Mouse (Mus musculus): Measurements from ENCODE around the gene 4930407I10Rik. TPM values are rescaled to one million over a fixed set of nuclear protein-coding genes. Genes with fewer than 3 reads are reported as not detected.

4930407I10Rik gene
- polyA plus RNA-seq, 2 experiments: 0.06 TPM; not detected in 1

- Histone ChIP-seq H3K27me3 (ENCODE audit: control insufficient read depth, insufficient read depth, low read length) (no peaks in the 10 kb centered on the region), H3K4me2 (replicated peaks; ENCODE audit: low read depth, low read length, severe bottlenecking) (no peak overlapping the region), H3K27ac (replicated peaks; ENCODE audit: low read depth, low read length) (no peak overlapping the region), H3K36me3 (ENCODE audit: control insufficient read depth, insufficient read depth, low read length) (no peaks in the 10 kb centered on the region), H3K4me1 (ENCODE audit: control insufficient read depth, insufficient read depth, low read length) (no peaks in the 10 kb centered on the region), H3K9me3 (ENCODE audit: control insufficient read depth, low read length) (no peaks in the 10 kb centered on the region), H3K9ac (ENCODE audit: low read depth, low read length, severe bottlenecking) (no peak overlapping the region), H3K4me3 (replicated peaks; ENCODE audit: low read length) (no peak overlapping the region)
- ATAC-seq (ENCODE audit: low FRiP score, low read depth) (no peak), DNase-seq (ENCODE audit: low spot score) (no peak)
- 60% methylated on average over 10 of the region's 10 CpGs for WGBS
- no peak for TF ChIP-seq POLR2A (IDR thresholded peaks at IDR 0.05; ENCODE audit: borderline replicate concordance, extremely low read depth, insufficient read depth, insufficient read length)
Measured at GRCm38 (mm10) chr15:82079883-82080282, 20.9 kb downstream of the 4930407I10Rik start.

GRCm38 (mm10) chr15:82081161-82081560, 22.2 kb downstream of the 4930407I10Rik start:
- H3K4me2 ChIP-seq (replicated peaks; ENCODE audit: low read depth, low read length, severe bottlenecking): no peak overlapping the region
- H3K4me1 ChIP-seq (ENCODE audit: control insufficient read depth, insufficient read depth, low read length): no peaks in the 10 kb centered on the region
- no peak overlapping the region for H3K9ac ChIP-seq (ENCODE audit: low read depth, low read length, severe bottlenecking)
- no peaks in the 10 kb centered on the region for H3K9me3 ChIP-seq (ENCODE audit: control insufficient read depth, low read length)
- no peak overlapping the region for H3K27ac ChIP-seq (replicated peaks; ENCODE audit: low read depth, low read length)
- no peak for TF ChIP-seq POLR2A (IDR thresholded peaks at IDR 0.05; ENCODE audit: borderline replicate concordance, extremely low read depth, insufficient read depth, insufficient read length)
- ATAC-seq (ENCODE audit: low FRiP score, low read depth): no peak
- WGBS: 39% methylated on average over 7 of the region's 7 CpGs
- no peaks in the 10 kb centered on the region for H3K27me3 ChIP-seq (ENCODE audit: control insufficient read depth, insufficient read depth, low read length)
- H3K4me3 ChIP-seq (replicated peaks; ENCODE audit: low read length): no peak overlapping the region
- no peak for DNase-seq (ENCODE audit: low spot score)
- H3K36me3 ChIP-seq (ENCODE audit: control insufficient read depth, insufficient read depth, low read length): no peaks in the 10 kb centered on the region

- Histone ChIP-seq H3K4me3 (replicated peaks; ENCODE audit: low read length) (no peak overlapping the region), H3K9ac (ENCODE audit: low read depth, low read length, severe bottlenecking) (no peak overlapping the region), H3K27me3 (ENCODE audit: control insufficient read depth, insufficient read depth, low read length) (no peaks in the 10 kb centered on the region), H3K36me3 (ENCODE audit: control insufficient read depth, insufficient read depth, low read length) (no peaks in the 10 kb centered on the region), H3K27ac (replicated peaks; ENCODE audit: low read depth, low read length) (no peak overlapping the region), H3K9me3 (ENCODE audit: control insufficient read depth, low read length) (no peaks in the 10 kb centered on the region), H3K4me2 (replicated peaks; ENCODE audit: low read depth, low read length, severe bottlenecking) (no peak overlapping the region), H3K4me1 (ENCODE audit: control insufficient read depth, insufficient read depth, low read length) (no peaks in the 10 kb centered on the region)
- ATAC-seq (ENCODE audit: low FRiP score, low read depth): no peak
- TF ChIP-seq POLR2A (IDR thresholded peaks at IDR 0.05; ENCODE audit: borderline replicate concordance, extremely low read depth, insufficient read depth, insufficient read length): no peak
- no peak for DNase-seq (ENCODE audit: low spot score)
- 82% methylated on average over 9 of the region's 9 CpGs for WGBS
Measured at GRCm38 (mm10) chr15:82085606-82086005, 26.7 kb downstream of the 4930407I10Rik start.

- 77% methylated on average over 12 of the region's 12 CpGs for WGBS
- no peak for TF ChIP-seq POLR2A (IDR thresholded peaks at IDR 0.05; ENCODE audit: borderline replicate concordance, extremely low read depth, insufficient read depth, insufficient read length)
- no peaks in the 10 kb centered on the region for H3K4me1 ChIP-seq (ENCODE audit: control insufficient read depth, insufficient read depth, low read length)
Measured at GRCm38 (mm10) chr15:82086131-82086530, 27.2 kb downstream of the 4930407I10Rik start.

GRCm38 (mm10) chr15:82087266-82087665, 28.3 kb downstream of the 4930407I10Rik start:
- TF ChIP-seq POLR2A (IDR thresholded peaks at IDR 0.05; ENCODE audit: borderline replicate concordance, extremely low read depth, insufficient read depth, insufficient read length): no peak
- DNase-seq (ENCODE audit: low spot score) (no peak), ATAC-seq (ENCODE audit: low FRiP score, low read depth) (no peak)
- no peak overlapping the region for H3K9ac ChIP-seq (ENCODE audit: low read depth, low read length, severe bottlenecking)
- no peaks in the 10 kb centered on the region for H3K36me3 ChIP-seq (ENCODE audit: control insufficient read depth, insufficient read depth, low read length)
- WGBS: 10% methylated on average over 10 of the region's 10 CpGs
- no peak overlapping the region for H3K27ac ChIP-seq (replicated peaks; ENCODE audit: low read depth, low read length)
- H3K4me2 ChIP-seq (replicated peaks; ENCODE audit: low read depth, low read length, severe bottlenecking): no peak overlapping the region
- H3K9me3 ChIP-seq (ENCODE audit: control insufficient read depth, low read length): no peaks in the 10 kb centered on the region
- no peak overlapping the region for H3K4me3 ChIP-seq (replicated peaks; ENCODE audit: low read length)
- H3K27me3 ChIP-seq (ENCODE audit: control insufficient read depth, insufficient read depth, low read length): no peaks in the 10 kb centered on the region
- no peaks in the 10 kb centered on the region for H3K4me1 ChIP-seq (ENCODE audit: control insufficient read depth, insufficient read depth, low read length)

More at GRCm38 (mm10) chr15:82086131-82086530, 27.2 kb downstream of the 4930407I10Rik start:
- ATAC-seq (ENCODE audit: low FRiP score, low read depth) (no peak), DNase-seq (ENCODE audit: low spot score) (no peak)
- Histone ChIP-seq H3K36me3 (ENCODE audit: control insufficient read depth, insufficient read depth, low read length) (no peaks in the 10 kb centered on the region), H3K9ac (ENCODE audit: low read depth, low read length, severe bottlenecking) (no peak overlapping the region), H3K27ac (replicated peaks; ENCODE audit: low read depth, low read length) (no peak overlapping the region), H3K9me3 (ENCODE audit: control insufficient read depth, low read length) (no peaks in the 10 kb centered on the region), H3K4me3 (replicated peaks; ENCODE audit: low read length) (no peak overlapping the region), H3K4me2 (replicated peaks; ENCODE audit: low read depth, low read length, severe bottlenecking) (no peak overlapping the region), H3K27me3 (ENCODE audit: control insufficient read depth, insufficient read depth, low read length) (no peaks in the 10 kb centered on the region)

GRCm38 (mm10) chr15:82091061-82091460, 32.1 kb downstream of the 4930407I10Rik start:
- no peak for ATAC-seq (ENCODE audit: low FRiP score, low read depth)
- H3K9me3 ChIP-seq (ENCODE audit: control insufficient read depth, low read length): no peaks in the 10 kb centered on the region
- WGBS: 62% methylated on average over 7 of the region's 7 CpGs

More at GRCm38 (mm10) chr15:82091061-82091460, 32.1 kb downstream of the 4930407I10Rik start:
- H3K27me3 ChIP-seq (ENCODE audit: control insufficient read depth, insufficient read depth, low read length): no peaks in the 10 kb centered on the region
- no peak overlapping the region for H3K4me3 ChIP-seq (replicated peaks; ENCODE audit: low read length)
- H3K4me1 ChIP-seq (ENCODE audit: control insufficient read depth, insufficient read depth, low read length): no peaks in the 10 kb centered on the region
- no peak for DNase-seq (ENCODE audit: low spot score)
- H3K27ac ChIP-seq (replicated peaks; ENCODE audit: low read depth, low read length): no peak overlapping the region
- H3K9ac ChIP-seq (ENCODE audit: low read depth, low read length, severe bottlenecking): no peak overlapping the region
- no peaks in the 10 kb centered on the region for H3K36me3 ChIP-seq (ENCODE audit: control insufficient read depth, insufficient read depth, low read length)
- H3K4me2 ChIP-seq (replicated peaks; ENCODE audit: low read depth, low read length, severe bottlenecking): no peak overlapping the region
- TF ChIP-seq POLR2A (IDR thresholded peaks at IDR 0.05; ENCODE audit: borderline replicate concordance, extremely low read depth, insufficient read depth, insufficient read length): no peak

All from limb, embryonic 14.5 days (tissue).